Mouse (Mus musculus) thymus, adult 2 months (tissue): ENCODE measurements around the gene Cox15.

Experiments
- CTCF ChIP-seq: fragments of 200-500 bp; IDR thresholded peaks from 2 replicates; pipeline ENCODE4 v1.5.1; 2012; ENCODE audit warnings: mild to moderate bottlenecking, control low read depth, low read length, moderate library complexity, borderline replicate concordance; ENCODE audit not compliant: control insufficient read depth, poor library complexity, insufficient read depth; ENCODE audit errors: extremely low read depth
- POLR2A ChIP-seq: fragments of 200-500 bp; IDR thresholded peaks from 2 replicates; pipeline ENCODE4 v1.6.1; 2012; ENCODE audit warnings: mild to moderate bottlenecking, low read length, control low read depth, moderate library complexity; ENCODE audit not compliant: control insufficient read depth, poor library complexity, insufficient read depth; ENCODE audit errors: extremely low read depth

DNA sequence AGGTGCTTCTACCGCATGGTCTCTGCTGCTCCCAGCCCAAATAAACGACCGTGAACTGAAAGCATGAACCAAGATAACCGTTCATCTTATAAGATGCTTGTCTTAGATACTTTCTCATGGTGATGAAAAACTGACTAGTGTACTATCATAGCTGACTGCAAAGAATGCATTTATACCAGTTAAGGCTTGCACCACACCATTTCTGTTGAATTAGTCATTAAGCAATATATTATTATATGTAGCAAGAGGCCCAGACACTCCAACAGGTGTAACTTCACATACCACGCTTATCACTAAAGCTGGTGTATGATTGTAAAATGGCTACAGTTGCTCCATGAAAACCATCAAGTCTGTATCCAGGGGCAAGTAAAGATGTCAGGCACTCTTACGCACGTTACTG, 37.0 kb upstream of the Cox15 start:
- TF ChIP-seq CTCF (no peak), POLR2A (no peak)
